Mouse (Mus musculus) brown adipose tissue, adult 24 weeks (tissue): ENCODE data around the gene D10Wsu102e. TPM values are rescaled to one million over a fixed set of nuclear protein-coding genes. Genes with fewer than 3 reads are reported as not detected.
"Not testable (repeated sequence)": the region's sequence is repeated elsewhere in the genome, so short reads cannot be mapped to it uniquely, and the experiment has no call there.

Experiments
- H3K27ac ChIP-seq: fragments of 200-500 bp; replicated peaks from 2 replicates; pipeline ENCODE4 v1.5.1; 2012; ENCODE audit warnings: low read depth, mild to moderate bottlenecking, low read length
- H3K4me1 ChIP-seq: fragments of 200-500 bp; 2 replicates; pipeline ENCODE4 v1.6.1; 2012; ENCODE audit warnings: low read length, mixed read lengths; ENCODE audit not compliant: control insufficient read depth, insufficient read depth, insufficient read length
- H3K4me3 ChIP-seq: fragments of 200-500 bp; 2 replicates; pipeline ENCODE4 v1.5.1; 2012; ENCODE audit warnings: low read depth, mild to moderate bottlenecking, low read length, moderate library complexity; ENCODE audit not compliant: insufficient read depth
- polyA plus RNA-seq: library from polyadenylated mRNA; stranded (reverse); fragments of >200 nt; gene quantifications from 2 replicates; pipeline ENCODE4 v1.2.4, GENCODE M21; 2012; ENCODE audit not compliant: missing spikeins, insufficient read depth, insufficient read length

Gene D10Wsu102e
- polyA plus RNA-seq, 1 experiment: 0.20 TPM

DNA sequence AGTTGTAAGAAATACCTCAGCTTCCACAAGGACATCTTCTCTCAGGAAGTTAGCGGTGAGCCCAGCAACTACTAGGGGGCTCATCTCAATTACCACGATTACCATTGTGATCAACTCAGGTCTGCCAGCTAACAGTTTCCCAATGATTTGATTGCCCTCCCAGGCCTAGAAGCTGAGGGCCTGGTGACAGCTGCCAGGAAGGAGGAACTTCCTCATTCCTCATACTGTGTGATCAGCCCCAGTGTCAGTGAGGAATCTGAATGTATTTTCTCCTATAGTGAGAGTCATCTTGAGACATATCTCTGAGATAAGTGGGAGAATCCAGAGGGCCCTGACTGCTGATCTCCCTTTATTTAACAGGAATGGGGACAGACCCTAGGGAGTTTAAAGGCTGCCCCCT, 37.3 kb downstream of the D10Wsu102e start:
- no peak overlapping the region for H3K27ac ChIP-seq
- H3K4me1 ChIP-seq: no peaks in the 10 kb centered on the region

DNA sequence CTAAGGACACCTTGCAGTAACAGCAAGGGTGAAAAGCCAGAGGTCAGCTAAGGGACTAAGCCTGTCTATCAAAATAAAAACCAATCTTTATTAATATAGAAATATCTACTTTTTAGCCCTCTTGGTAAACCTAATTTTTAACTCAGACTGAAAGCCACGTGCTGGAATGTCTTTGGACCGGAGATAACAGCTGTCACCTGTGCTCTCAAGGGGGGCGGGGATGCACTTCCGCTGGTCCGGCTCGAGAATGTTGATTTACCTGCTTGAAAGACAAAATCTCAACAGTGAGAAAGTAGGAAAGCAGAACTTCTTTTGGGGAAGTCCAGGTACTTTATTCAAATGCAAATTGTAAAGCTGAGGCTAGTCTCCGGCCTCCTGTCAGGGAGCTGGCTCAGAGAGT, 40.9 kb downstream of the D10Wsu102e start:
- H3K27ac ChIP-seq, H3K4me1 ChIP-seq, H3K4me3 ChIP-seq: not testable (repeated sequence)

More for the DNA sequence above, 37.3 kb downstream of the D10Wsu102e start:
- H3K4me3 ChIP-seq: no peak overlapping the region

DNA sequence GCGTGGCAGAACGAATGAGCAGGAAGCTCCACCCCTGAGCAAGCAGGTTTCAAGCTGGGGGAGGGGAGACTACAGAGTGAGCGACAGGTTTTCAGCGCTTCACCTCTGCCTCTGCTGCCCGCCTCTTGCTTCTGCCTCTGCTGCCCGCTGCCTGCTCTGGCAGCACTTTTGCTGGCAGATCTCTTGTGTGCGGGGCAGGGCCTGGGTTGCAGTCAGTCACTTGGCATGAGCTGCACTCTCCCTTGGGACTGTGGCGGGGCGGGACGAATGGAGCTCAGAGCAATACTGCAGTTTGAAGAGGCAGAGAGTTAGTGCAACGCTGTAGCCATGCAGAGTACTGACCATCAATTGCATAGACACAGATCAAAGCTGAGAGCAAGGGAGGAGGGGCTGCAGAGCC, 45.0 kb downstream of the D10Wsu102e start:
- Histone ChIP-seq H3K27ac (no peak overlapping the region), H3K4me3 (no peak overlapping the region), H3K4me1 (no peaks in the 10 kb centered on the region)

DNA sequence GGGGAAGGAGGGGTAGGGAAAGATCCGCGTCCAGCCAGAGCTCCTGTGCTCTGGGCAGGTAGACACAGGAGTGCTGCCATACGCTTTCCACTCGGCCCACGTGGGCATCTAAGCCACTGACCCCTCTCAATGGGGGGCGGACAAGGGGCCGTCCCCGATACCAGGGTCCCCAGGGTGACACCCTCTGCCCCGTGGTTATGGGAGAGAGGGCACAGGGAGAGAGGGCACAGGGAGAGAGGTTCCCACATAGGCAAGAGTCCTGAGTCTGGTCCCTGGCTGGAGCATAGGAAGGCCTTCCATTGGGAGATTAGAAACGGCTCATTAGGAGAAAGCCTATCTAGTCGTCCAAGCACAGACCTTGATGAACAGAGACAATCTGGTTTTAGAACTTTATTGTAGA, 45.7 kb downstream of the D10Wsu102e start:
- no peak overlapping the region for H3K27ac ChIP-seq
- H3K4me3 ChIP-seq: no peak overlapping the region
- no peaks in the 10 kb centered on the region for H3K4me1 ChIP-seq

DNA sequence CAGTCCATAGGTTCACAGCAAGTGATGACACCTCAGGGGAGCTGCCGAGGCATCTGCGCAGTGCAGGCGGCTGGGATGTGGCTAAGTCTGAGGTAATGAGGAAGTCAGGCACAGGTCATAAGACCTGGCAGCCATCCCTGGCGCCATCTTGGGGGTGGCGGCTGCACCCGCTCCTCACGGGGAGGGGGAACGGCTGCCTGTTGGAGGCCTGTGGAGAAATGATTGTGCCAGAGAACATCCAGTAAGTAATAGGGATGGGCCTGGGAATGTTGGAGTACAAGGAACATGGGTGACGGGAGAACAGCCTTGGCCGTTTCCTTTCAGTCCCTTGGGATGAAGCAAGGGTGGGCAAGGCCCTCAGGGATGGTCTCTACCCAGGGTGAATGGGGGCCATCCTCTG, 47.1 kb downstream of the D10Wsu102e start:
- Histone ChIP-seq H3K4me3 (no peak overlapping the region), H3K4me1 (no peaks in the 10 kb centered on the region), H3K27ac (no peak overlapping the region)

DNA sequence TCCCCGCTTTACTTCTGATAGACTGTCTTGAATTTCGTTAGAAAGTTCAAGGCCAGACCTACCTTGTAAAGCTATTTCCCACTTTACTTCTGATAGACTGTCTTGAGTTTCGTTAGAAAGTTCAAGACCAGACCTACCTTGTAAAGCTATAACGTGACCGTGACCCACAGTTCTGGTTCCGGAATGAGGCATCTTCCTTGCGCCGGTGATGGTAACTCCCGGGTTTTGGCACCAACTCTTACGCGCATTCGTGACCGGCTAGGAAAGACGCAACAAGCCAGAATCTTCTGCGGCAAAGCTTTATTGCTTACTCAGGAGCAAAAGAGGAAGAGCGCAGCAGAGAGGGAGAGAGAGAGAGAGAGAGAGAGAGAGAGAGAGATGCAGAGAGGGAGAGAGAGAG, 58.4 kb downstream of the D10Wsu102e start:
- H3K27ac ChIP-seq, H3K4me1 ChIP-seq, H3K4me3 ChIP-seq: not testable (repeated sequence)

DNA sequence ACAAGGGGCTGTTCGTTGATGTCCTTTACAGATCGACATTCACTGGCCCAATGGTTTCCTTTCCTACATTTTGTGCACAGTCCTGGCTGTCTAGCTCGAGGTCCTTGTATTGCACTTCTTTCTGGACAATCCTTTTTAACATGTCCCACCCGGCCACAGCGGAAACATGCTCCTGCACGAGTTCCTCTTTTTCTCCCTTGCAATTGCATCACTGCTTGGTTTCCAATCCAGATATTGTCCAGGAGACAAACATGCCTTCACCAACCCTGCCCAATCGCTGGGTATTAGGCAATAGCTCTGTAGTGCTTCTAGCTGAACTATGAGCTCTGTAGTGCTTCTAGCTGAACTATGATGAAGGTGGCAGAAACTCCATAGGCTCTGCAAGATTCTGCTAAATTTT, 88.6 kb downstream of the D10Wsu102e start:
- Histone ChIP-seq H3K4me3 (no peak overlapping the region), H3K27ac (no peak overlapping the region), H3K4me1 (no peaks in the 10 kb centered on the region)

DNA sequence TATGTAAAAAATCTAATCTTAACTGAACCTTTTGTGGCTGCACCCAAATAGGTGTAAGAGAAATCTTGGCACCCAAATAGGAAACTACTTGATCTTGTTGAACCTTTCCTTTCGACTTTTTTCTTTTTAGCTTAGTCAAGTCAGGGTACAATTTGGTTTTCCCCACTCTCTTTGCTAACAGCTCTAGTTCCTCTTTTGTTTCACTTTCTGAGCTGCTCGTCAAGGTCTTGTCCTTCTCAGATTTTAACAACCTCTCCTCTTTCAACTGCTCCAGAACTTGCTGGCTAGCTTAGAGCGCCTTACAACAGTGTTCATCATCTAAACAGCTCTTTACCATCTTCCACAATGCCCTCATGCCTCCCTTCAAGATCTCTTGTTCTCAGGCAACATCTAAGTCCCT, 97.5 kb downstream of the D10Wsu102e start:
- H3K27ac ChIP-seq: no peak overlapping the region
- H3K4me3 ChIP-seq: no peak overlapping the region
- no peaks in the 10 kb centered on the region for H3K4me1 ChIP-seq

DNA sequence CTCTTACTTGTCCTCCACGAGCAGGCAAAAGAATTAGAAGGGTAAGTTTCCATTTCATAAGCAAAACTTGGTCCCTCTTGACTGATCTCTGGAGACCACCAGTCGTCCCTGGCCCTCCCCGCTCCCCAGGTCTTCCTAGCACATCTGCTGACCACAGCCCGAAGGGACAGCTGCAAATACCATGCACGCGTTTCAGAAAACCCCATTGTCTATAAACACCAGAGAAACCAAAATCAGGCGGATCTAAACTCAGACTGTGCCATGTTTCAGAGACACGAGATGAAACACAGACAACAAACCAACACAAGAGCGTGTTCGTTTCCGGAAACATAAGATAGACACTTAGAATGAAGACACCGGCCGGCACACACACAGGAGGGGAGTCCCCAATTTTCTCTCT, 115.2 kb downstream of the D10Wsu102e start:
- Histone ChIP-seq H3K4me1 (no peaks in the 10 kb centered on the region), H3K27ac (no peak overlapping the region), H3K4me3 (no peak overlapping the region)

DNA sequence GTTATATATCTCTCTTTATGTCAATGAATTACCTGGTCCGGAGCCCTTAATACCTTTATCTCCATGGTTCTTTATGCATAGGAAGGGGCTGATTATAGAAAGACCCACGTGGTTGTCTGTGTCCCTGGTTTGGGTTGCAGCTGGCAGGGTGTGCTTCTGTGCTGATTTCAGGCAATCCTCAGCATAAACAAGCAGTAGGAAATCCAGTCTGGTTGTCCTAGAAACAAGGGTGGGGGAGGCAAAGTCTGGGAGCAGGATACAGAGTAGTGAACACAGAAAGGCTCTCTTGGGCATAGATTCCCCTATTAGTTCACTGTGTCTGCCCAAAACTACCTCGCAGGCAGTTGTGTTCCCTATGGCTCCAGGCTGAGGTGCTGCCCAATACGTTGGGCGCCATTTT, 117.3 kb downstream of the D10Wsu102e start:
- H3K27ac ChIP-seq: no peak overlapping the region
- no peak overlapping the region for H3K4me3 ChIP-seq
- H3K4me1 ChIP-seq: no peaks in the 10 kb centered on the region

DNA sequence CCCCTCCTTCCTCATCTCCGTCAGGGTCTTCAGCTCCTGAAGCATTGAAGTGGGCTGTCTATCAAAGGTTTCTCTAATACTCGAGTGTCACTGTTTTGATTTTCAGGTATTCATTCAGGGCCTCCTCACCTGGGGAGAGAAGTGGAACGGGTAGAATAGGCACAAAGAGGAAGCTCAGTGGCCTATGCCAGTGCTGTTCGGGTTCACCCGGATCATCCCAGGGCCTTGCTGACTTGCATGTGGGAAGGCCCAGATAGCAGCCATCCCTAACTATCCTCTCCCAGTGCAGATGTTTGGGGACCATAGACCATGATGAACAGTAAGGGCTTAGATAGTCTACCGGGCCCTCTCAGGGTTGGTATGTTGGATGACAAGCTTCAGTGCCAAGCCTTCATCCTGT, 130.5 kb downstream of the D10Wsu102e start:
- no peaks in the 10 kb centered on the region for H3K4me1 ChIP-seq
- no peak overlapping the region for H3K27ac ChIP-seq
- no peak overlapping the region for H3K4me3 ChIP-seq

DNA sequence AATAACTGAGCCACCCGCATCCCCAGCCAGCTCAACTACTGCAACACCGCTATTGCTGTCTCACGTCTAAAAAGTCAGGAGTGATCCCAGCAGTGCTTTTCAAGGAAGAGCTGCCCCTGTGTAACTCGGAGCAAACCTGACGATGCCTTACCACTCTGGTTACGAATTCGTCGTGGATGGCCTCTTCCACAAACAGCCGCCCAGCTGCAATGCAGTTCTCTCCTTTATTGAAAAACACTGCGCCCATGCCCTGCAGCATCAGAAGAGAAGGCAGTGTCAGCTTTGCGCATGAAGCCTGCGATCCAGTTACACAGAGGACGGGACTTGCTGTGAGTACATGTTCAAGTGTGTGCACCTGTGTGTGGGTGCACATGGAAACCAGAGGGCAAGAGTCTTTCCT, 137.3 kb downstream of the D10Wsu102e start:
- Histone ChIP-seq H3K4me3 (no peak overlapping the region), H3K4me1 (no peaks in the 10 kb centered on the region), H3K27ac (no peak overlapping the region)

DNA sequence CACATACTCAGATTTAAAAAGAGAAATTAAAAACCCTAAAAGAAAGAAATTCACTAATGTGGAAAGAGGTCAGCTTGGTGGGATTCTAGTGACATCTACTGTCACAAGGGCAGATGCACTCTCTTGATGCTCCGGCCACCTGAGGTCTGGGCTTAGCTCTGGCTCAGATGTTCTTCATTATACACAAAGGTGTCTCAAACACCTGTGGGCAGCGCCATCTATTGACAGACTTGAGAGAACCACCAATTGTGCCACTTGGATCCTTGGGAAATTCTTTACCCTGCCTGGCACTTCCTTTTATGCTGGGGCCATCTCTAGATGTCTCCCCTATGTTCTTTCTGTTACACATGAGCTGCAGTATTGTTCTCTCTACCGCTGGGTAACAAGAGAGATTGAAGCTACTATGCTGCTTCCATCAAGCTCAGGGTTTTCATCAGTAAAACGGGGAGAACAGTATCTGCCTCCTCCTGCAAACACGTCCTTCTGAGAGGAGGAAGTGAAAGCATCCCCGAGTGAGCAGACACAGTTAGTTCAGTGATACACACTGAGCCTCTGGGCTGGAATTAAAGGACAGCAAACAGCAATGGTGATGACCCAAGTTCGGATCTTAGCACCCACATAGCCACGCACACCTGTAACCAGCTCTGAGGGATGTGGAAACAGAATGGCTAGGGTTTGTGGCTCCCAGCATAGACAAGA, 149.1 kb downstream of the D10Wsu102e start:
- no peaks in the 10 kb centered on the region for H3K4me1 ChIP-seq
- H3K4me3 ChIP-seq: no peak overlapping the region
- no peak overlapping the region for H3K27ac ChIP-seq

DNA sequence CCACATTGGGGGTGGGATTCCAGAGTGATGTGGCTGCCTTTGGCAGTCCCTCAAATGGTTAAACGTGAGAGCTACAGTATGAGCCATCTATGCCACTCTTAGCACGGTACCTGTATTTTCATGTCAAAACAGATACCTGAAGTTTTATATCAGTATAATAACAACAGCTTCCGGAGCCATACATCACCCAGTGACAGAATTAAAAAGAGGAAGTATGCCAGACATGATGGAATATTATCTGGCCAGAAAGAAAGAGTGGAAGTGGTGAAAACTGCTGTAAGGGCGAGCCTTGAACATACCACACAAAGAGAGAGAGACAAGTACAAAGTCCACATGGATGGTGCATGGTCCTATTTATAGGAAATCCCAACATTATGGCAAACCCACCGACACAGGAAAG, 151.3 kb downstream of the D10Wsu102e start:
- H3K4me1 ChIP-seq: no peaks in the 10 kb centered on the region
- no peak overlapping the region for H3K27ac ChIP-seq
- H3K4me3 ChIP-seq: no peak overlapping the region

DNA sequence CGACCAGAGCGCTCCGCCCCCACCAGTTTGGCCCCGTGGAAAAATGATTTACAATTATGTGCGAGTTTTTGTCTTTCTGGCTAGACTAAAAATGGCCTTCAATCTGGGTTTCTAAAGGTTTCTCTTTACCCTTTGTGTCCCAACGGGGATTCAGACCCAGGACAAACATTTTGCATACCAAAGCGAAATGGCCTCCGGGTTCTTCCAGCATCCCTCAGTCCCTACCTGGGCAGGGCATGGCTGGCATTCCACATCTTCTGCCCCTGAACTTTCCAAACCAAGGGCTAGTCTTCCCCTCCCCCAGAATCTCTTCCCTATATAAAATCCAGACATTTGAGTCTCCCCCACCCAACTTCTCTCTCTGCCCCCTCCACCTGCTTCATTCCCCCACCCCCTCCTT, 153.7 kb downstream of the D10Wsu102e start:
- Histone ChIP-seq H3K27ac (no peak overlapping the region), H3K4me1 (no peaks in the 10 kb centered on the region), H3K4me3 (no peak overlapping the region)

DNA sequence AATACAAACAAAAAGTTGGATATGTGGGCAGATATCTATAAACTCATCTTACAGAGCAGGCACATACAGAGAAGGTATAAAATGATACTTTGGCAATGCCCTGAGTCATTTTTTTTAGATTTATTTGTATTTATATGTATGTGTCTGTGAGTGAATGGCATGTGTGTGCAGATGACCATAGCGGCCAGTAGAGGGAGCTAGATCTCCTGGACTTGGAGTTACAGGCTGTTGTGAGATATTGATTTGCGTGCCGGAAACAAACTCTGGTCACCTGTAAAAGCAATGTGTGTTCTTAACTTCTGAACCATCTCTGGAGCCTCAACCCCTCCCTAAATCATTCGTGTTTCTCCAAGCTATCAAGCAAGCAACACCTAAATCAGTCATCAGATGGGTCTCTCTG, 161.0 kb downstream of the D10Wsu102e start:
- Histone ChIP-seq H3K4me1 (no peaks in the 10 kb centered on the region), H3K27ac (no peak overlapping the region), H3K4me3 (no peak overlapping the region)

DNA sequence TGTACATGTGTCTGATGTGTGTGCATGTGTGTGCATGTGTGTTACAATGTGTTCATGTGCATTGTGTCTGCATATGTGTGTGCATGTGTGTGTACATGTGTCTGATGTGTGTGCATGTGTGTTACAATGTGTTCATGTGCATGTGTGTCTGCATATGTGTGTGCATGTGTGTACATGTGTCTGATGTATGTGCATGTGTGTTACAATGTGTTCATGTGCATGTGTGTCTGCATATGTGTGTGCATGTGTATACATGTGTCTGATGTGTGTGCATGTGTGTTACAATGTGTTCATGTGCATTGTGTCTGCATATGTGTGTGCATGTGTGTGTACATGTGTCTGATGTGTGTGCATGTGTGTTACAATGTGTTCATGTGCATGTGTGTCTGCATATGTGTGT, 164.2 kb downstream of the D10Wsu102e start:
- not testable (repeated sequence) for H3K4me1 ChIP-seq, H3K27ac ChIP-seq, H3K4me3 ChIP-seq
